Mouse (Mus musculus) stomach, postnatal 0 days (tissue): ENCODE results near the gene Pdzd2. TPM values are rescaled to one million over a fixed set of nuclear protein-coding genes. Genes with fewer than 3 reads are reported as not detected.
A peak's percentile ranks its signal among the peaks of the same experiment; 100 is the strongest.

Source experiments
- ATAC-seq: fragments of 200-750 bp; cut with Nextera tagmentation; 2 replicates; pipeline ENCODE4 v1.8.0; 2017; ENCODE audit not compliant: low FRiP score, low TSS enrichment
- DNase-seq: peaks from one replicate; pipeline ENCODE4 v3.0.0-alpha.2; 2016; ENCODE audit warnings: low spot score
- H3K27ac ChIP-seq: fragments of 300-500 bp; sonication (generic); replicated peaks from 2 replicates; pipeline ENCODE4 v1.5.1; 2014; ENCODE audit warnings: mild to moderate bottlenecking, control low read depth
- H3K27me3 ChIP-seq: fragments of 300-500 bp; sonication (generic); 2 replicates; pipeline ENCODE4 v1.6.1; 2014; ENCODE audit warnings: low read length; ENCODE audit not compliant: control insufficient read depth, insufficient read depth
- H3K36me3 ChIP-seq: fragments of 300-500 bp; sonication (generic); 2 replicates; pipeline ENCODE4 v1.6.1; 2014; ENCODE audit warnings: low read length, mixed read lengths; ENCODE audit not compliant: control insufficient read depth, insufficient read depth
- H3K4me1 ChIP-seq: fragments of 300-500 bp; sonication (generic); replicated peaks from 2 replicates; pipeline ENCODE4 v1.6.1; 2014; ENCODE audit warnings: antibody characterized with exemption; ENCODE audit not compliant: control insufficient read depth, insufficient read depth
- H3K4me2 ChIP-seq: fragments of 300-500 bp; sonication (generic); replicated peaks from 2 replicates; pipeline ENCODE4 v1.6.1; 2014; ENCODE audit warnings: low read depth, mild to moderate bottlenecking, control low read depth, moderate library complexity
- H3K4me3 ChIP-seq: fragments of 300-500 bp; sonication (generic); 2 replicates; pipeline ENCODE4 v1.5.1; 2014; ENCODE audit warnings: low read depth, low read length, control low read depth
- H3K9ac ChIP-seq: fragments of 300-500 bp; sonication (generic); 2 replicates; pipeline ENCODE4 v1.6.1; 2014; ENCODE audit warnings: mild to moderate bottlenecking, low read length, control low read depth, mixed read lengths
- H3K9me3 ChIP-seq: fragments of 300-500 bp; sonication (generic); 2 replicates; pipeline ENCODE4 v1.6.1; 2016; ENCODE audit warnings: low read length; ENCODE audit not compliant: control insufficient read depth
- CTCF ChIP-seq: IDR thresholded peaks from 2 replicates; pipeline ENCODE4 v1.5.1; 2016; ENCODE audit warnings: antibody characterized with exemption, low read depth, mild to moderate bottlenecking, moderate library complexity
- EP300 ChIP-seq: optimal IDR thresholded peaks from 2 replicates; pipeline ENCODE3; 2016; ENCODE audit warnings: antibody characterized with exemption
- WGBS: fragments of 180-500 bp; shearing (Covaris S2); extraction: QIAGEN DNeasy Blood & Tissue Kit; methylation state at CpG from one replicate; pipeline ENCODE4 v1.1.7; 2014; 5-methylcytosine and 5-hydroxymethylcytosine counted together
- polyA plus RNA-seq: library from polyadenylated mRNA; unstranded; fragments of >200 nt; fragmentation: Nextera tagmentation; extraction: Ambion mirVana; gene quantifications from 2 replicates; pipeline ENCODE4 v1.2.1, GENCODE M21; 2015

The Pdzd2 gene
- polyA plus RNA-seq, 1 experiment from 2014 or later = 19.1 TPM

- no peak for ATAC-seq
- no peak overlapping the region for H3K4me2 ChIP-seq
- H3K36me3 ChIP-seq = no peaks in the 10 kb centered on the region
Measured at GRCm38 (mm10) chr15:12424187-12424586, 315.5 kb downstream of the Pdzd2 start.

GRCm38 (mm10) chr15:12420915-12421314 is 318.8 kb downstream of the Pdzd2 start:
- Histone ChIP-seq H3K4me2 (no peak overlapping the region), H3K9ac (no peak overlapping the region), H3K27ac (no peak overlapping the region), H3K9me3 (no peaks in the 10 kb centered on the region), H3K4me1 (no peaks in the 10 kb centered on the region), H3K4me3 (no peak overlapping the region), H3K36me3 (no peaks in the 10 kb centered on the region), H3K27me3 (no peaks in the 10 kb centered on the region)
- DNase-seq (no peak), ATAC-seq (no peak)
- TF ChIP-seq CTCF (no peak), EP300 (no peak)
- WGBS = 89% methylated on average over 8 of the region's 8 CpGs

More at GRCm38 (mm10) chr15:12424187-12424586, 315.5 kb downstream of the Pdzd2 start:
- 83% methylated on average over 5 of the region's 5 CpGs for WGBS
- no peak overlapping the region for H3K9ac ChIP-seq
- H3K4me1 ChIP-seq = no peaks in the 10 kb centered on the region
- H3K9me3 ChIP-seq = no peaks in the 10 kb centered on the region
- H3K4me3 ChIP-seq = no peak overlapping the region
- no peak for DNase-seq
- no peak for TF ChIP-seq EP300
- no peaks in the 10 kb centered on the region for H3K27me3 ChIP-seq
- no peak overlapping the region for H3K27ac ChIP-seq

GRCm38 (mm10) chr15:12420376-12420775 is 319.3 kb downstream of the Pdzd2 start:
- Histone ChIP-seq H3K4me2 (no peak overlapping the region), H3K9ac (no peak overlapping the region), H3K9me3 (no peaks in the 10 kb centered on the region), H3K27ac (no peak overlapping the region), H3K4me1 (no peaks in the 10 kb centered on the region), H3K4me3 (no peak overlapping the region), H3K36me3 (no peaks in the 10 kb centered on the region), H3K27me3 (no peaks in the 10 kb centered on the region)
- WGBS = 91% methylated on average over 10 of the region's 10 CpGs
- TF ChIP-seq CTCF (no peak), EP300 (no peak)
- DNase-seq (no peak), ATAC-seq (no peak)

- H3K4me1 ChIP-seq = no peaks in the 10 kb centered on the region
- H3K9ac ChIP-seq = no peak overlapping the region
- H3K36me3 ChIP-seq = no peaks in the 10 kb centered on the region
- no peak overlapping the region for H3K4me2 ChIP-seq
- WGBS = 64% methylated on average over 7 of the region's 7 CpGs
- no peaks in the 10 kb centered on the region for H3K27me3 ChIP-seq
- no peak for TF ChIP-seq CTCF
- TF ChIP-seq EP300 = no peak
- no peak overlapping the region for H3K4me3 ChIP-seq
- H3K9me3 ChIP-seq = no peaks in the 10 kb centered on the region
- peak; percentile 61; the same call in 1 of the 2 replicates for ATAC-seq
- H3K27ac ChIP-seq = no peak overlapping the region
- no peak for DNase-seq
Measured at GRCm38 (mm10) chr15:12419446-12419845, 320.3 kb downstream of the Pdzd2 start.

GRCm38 (mm10) chr15:12415536-12416200 is 324.1 kb downstream of the Pdzd2 start:
- Histone ChIP-seq H3K9me3 (no peaks in the 10 kb centered on the region), H3K4me1 (no peaks in the 10 kb centered on the region), H3K36me3 (no peaks in the 10 kb centered on the region), H3K4me2 (no peak overlapping the region), H3K27ac (no peak overlapping the region), H3K9ac (no peak overlapping the region), H3K27me3 (no peaks in the 10 kb centered on the region), H3K4me3 (no peak overlapping the region)
- WGBS = 70% methylated on average over 16 of the region's 16 CpGs
- 0 out of 2 replicates have a peak, but pooled peaks have one; percentile 36 for ATAC-seq
- DNase-seq = no peak
- TF ChIP-seq EP300 (no peak), CTCF (no peak)

- Histone ChIP-seq H3K9ac (no peak overlapping the region), H3K4me3 (no peak overlapping the region), H3K9me3 (no peaks in the 10 kb centered on the region), H3K4me2 (no peak overlapping the region), H3K36me3 (no peaks in the 10 kb centered on the region), H3K27me3 (no peaks in the 10 kb centered on the region), H3K4me1 (no peaks in the 10 kb centered on the region), H3K27ac (no peak overlapping the region)
- no peak for DNase-seq
- TF ChIP-seq EP300 = no peak
- TF ChIP-seq CTCF = no peak
- ATAC-seq = peak; percentile 64
- WGBS = 44% methylated on average over 6 of the region's 6 CpGs
Measured at GRCm38 (mm10) chr15:12414696-12415095, 325.0 kb downstream of the Pdzd2 start.
